Mouse (Mus musculus) MEL-GATA-1-ER (cell line): ENCODE results near the gene Arl6ip4.

Experiments used
- DNase-seq: peaks from one replicate; pipeline ENCODE4 v3.0.0-alpha.2; 2012; ENCODE audit warnings: low read depth; ENCODE audit errors: extremely low read depth

Arl6ip4 gene

GRCm38 (mm10) chr5:124115990-124116845 is at the start of gene Arl6ip4:
Gene Arl6ip4, plus strand, starts transcription at chr5:124116089.
- DNase-seq, result peak; percentile 49

DNA sequence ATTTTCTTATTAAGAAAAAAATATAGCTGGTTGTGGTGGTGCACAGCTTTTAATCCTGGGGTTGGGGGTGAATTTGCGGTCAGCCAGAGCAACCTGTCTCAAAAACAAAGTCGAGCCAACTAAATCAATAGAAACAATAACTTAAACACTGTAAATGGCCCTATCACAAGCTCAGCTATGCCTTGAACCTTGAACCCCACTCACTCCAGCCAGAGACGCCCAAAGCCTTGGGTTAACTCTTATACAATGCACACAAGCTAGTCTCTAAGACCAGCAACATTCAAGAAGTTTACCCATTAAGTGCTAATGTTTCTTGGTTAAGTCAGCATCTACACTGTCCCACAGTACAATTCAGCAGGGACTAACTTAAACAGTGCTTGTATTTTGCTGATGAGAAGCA is 46.2 kb upstream of the Arl6ip4 start:
- no peak for DNase-seq

DNA sequence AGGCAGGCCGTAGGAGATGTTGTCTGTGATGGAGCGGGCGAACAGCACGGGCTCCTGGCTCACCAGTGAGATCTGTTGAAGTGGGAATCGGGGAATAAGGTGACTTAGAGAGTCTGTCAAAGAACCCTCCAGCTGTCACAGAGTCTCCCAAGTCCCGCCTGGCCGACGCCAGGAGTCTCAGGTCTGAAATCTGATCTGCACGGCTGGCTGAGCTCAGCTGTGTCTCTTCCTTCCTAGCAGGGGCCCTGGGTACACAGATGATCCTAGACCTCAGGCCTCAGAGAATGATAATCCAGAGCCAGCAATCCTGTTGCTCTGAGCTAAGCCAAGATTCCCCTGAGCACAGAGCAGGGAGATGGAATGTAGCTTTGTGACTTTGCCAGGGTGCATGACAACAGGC is 42.2 kb upstream of the Arl6ip4 start:
- DNase-seq, result no peak

- DNase-seq, result no peak
These were observed 41.0 kb upstream of the Arl6ip4 start for GRCm38 (mm10) chr5:124074845-124075307.

- no peak for DNase-seq
These were observed 40.2 kb upstream of the Arl6ip4 start for GRCm38 (mm10) chr5:124075716-124076115.

DNA sequence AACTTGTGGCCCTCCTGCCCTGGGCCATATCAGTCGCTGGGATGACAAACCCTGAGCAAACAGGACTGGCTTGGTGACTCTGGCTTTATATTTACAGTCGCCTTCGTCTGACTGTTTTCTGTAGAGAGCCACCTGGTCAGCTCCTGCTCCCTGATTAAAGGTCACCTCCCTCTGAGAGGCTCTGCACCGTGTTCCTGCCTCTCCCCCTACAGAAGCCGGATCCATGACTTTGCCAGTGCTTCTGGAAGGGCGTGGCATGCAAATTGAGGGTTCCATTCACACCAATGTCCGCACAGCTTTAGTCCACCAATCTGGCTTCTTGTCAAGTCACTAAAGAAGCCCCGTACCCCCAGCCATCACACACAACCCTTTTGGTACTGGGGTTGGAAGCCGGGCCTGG is 39.3 kb upstream of the Arl6ip4 start:
- no peak for DNase-seq

GRCm38 (mm10) chr5:124077241-124077640 is 38.6 kb upstream of the Arl6ip4 start:
- DNase-seq, result no peak

DNA sequence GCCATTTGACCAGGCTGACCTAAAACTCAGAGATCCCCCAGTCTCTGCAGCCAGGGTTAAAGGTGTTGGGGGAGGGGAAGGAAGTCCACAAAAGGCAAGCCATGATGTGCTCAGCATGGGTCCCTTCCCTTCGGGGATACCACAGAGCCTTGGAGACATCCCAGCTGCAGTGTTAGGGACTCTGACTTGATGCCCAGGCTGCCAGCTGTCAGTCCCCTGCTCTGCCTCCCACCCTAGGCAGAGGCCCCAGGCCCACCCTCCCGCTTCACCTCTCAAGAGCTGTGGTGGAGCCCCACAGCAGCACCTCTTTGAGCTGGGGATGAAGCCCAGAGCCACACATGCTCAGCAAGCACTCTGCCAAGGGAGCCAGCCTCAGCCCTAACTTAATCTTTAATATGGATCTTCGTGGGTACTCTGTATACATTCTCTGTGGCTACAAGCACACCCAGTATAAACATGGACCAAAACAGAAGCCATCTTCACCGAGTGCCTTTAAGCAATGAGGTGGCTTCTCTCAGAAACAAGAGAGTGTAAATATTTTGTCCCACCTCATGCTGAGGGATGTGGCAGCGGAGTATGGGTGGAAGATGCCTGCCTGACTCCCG is 37.9 kb upstream of the Arl6ip4 start:
- DNase-seq, result no peak

- no peak for DNase-seq
These were observed 37.0 kb upstream of the Arl6ip4 start for GRCm38 (mm10) chr5:124078794-124079416.

GRCm38 (mm10) chr5:124079880-124080279 is 36.0 kb upstream of the Arl6ip4 start:
- no peak for DNase-seq

GRCm38 (mm10) chr5:124082447-124082846 is 33.4 kb upstream of the Arl6ip4 start:
- no peak for DNase-seq

GRCm38 (mm10) chr5:124082941-124083688 is 32.8 kb upstream of the Arl6ip4 start:
- DNase-seq, result no peak

GRCm38 (mm10) chr5:124083850-124084587 is 31.9 kb upstream of the Arl6ip4 start:
- no peak for DNase-seq

DNA sequence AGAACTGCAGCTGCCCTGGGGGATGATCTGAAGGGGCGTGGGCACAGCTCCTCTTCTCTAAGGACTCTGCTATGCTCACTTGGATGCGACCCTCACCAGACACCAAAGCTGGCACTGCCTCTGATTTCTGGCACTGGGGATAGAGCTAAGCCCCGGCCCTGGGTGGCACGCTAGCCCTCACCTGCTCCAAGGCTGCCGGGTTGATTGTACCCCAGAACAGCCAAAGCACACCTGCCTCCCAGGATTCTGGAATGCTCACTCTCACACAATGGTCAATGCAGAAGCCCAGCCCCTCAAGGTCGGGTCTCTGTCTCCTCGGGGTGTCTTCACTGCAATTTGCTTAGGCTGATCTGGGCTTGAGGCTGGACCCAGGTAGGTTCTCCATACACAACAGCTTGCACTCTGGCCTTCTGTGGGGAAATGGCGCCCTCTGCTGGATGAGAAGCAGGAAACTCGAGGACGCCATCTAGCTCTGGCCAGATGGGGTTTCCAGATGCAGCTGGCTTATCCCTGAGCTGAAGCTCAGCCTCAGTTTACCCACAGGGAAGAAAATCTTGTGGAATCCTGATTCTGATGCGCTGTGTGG is 31.2 kb upstream of the Arl6ip4 start:
- DNase-seq, result no peak

DNA sequence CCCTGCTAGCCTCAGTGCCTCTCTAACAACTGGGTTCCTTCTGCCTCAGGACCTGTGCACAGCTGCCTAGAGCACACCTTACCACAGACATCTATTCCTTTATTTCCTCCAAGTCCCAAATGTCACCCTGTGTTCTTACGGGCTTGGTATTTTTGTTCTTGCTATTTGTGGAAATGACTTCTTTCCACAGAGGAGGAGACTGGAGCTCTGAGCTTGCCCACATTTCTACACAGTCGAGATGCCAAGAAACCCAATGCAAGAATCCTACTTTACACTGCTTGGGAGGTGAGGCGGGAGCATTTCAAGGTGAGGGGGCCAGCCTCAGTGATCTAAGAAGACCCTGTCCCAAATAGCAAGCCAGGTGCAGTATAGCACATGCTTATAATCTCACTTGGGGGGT is 30.4 kb upstream of the Arl6ip4 start:
- no peak for DNase-seq

DNA sequence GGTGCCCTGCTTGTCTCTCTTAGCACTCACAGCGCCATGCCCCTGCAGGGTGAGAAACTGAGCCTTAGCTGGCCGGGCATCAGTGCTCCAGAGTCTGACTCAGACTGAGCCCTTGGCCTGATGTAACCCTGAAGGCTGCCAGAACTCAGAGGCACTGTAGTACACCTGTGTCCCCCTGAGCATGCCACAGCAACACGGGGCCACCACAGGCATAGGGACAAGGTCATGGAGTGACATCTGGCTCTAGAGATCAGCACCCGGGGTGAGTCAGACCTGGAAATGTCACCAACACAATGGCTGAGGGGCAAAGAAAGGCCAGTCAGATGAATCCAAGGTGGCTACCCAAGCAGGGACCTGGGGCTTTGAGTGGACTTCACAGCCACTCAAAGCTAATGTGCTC is 29.0 kb upstream of the Arl6ip4 start:
- no peak for DNase-seq

GRCm38 (mm10) chr5:124089868-124090267 is 26.0 kb upstream of the Arl6ip4 start:
- no peak for DNase-seq

DNA sequence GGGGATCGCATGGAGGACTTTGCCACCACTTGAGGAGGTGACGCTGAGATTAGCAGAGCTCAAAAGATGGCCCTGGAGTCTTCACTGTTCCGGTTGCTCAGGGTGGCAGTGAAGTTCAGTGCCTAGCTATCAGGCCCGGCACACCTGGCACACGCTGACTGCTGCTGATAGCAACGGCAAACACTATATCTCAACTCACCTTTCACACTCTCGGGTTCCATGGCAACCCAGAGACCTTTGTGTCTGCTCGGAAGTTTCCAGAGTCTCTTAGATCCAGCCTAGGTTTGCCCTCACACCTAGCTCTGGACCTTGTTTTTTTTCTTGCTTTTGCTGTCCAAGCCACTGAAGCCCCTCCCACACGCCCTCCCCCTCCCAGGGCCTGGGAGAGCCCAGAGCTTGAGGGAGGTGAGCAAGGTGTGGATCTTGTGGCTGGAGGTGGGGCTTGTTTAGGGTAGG is 23.9 kb upstream of the Arl6ip4 start:
- no peak for DNase-seq

DNA sequence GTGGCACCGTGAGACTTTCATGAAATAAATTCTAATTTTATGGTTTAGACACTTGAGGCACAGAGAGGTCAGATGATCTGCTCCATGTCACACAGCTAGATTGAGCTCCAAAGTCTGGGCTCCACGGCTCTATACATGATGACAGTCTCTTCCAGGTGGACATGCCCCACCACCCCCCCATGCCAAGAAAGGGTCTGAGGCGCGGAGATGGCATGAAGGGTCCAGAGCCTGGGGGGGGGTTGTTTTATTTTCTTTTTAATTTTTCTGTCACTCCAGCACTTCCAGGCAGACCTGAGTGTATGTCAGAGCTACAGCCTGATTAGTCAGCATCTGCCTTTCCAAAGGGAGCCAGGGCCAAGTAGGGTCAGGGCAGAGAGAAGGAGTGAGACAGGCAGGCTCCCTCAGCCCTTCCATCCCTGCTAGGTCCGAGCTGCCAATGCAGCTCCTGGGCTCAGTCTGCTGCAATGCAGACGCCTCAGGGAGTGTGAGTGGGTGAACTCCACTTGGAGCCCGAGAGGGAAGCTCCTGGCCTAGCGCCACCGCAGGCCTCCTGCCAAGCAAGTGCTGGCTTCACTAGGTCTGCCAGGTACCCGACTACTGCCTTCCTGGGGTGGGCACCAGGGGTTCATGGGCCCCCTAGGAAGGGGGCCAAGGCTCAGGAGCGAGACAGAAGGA is 22.6 kb upstream of the Arl6ip4 start:
- DNase-seq, result no peak
